Mouse (Mus musculus) inflammation-experienced regulatory T-cells (primary cell): ENCODE measurements around the gene Actr10. TPM values are rescaled to one million over a fixed set of nuclear protein-coding genes. Genes with fewer than 3 reads are reported as not detected.

Source experiments
- polyA plus RNA-seq, 2 experiments: library from polyadenylated mRNA; unstranded; fragments of 100-300 nt; shearing (Covaris generic); gene quantifications; one replicate each; pipeline ENCODE4 v1.2.1; 2017

Gene Actr10
- 100 to 1,000 TPM; 283 to 315 TPM for polyA plus RNA-seq

GRCm38 (mm10) chr12:70937571-70938384 lies at the start of gene Actr10:
Gene Actr10 (plus strand): TSS chr12:70937857.

GRCm38 (mm10) chr12:70974441-70975266 lies 37.0 kb downstream of the Actr10 start, which contains the start of gene Psma3:
Gene Psma3 (plus strand): TSS chr12:70974621.

Other genes starting within 250 kb of the Actr10 start
- gene Frmd6, start 112.3 kb upstream of the Actr10 start, polyA plus RNA-seq = 10 to 100 TPM; 17.2 to 32.7 TPM
- 100 to 1,000 TPM; 348 to 351 TPM for gene Psma3, start 36.8 kb downstream of the Actr10 start, polyA plus RNA-seq
- 100 to 1,000 TPM; 145 to 153 TPM for gene Arid4a, start 78.1 kb downstream of the Actr10 start, polyA plus RNA-seq
- under 1 TPM; 0.70 to 0.72 TPM for gene Tomm20l, start 173.6 kb downstream of the Actr10 start, polyA plus RNA-seq
- 10 to 100 TPM; 41.3 to 64.3 TPM for gene Timm9, start 198.8 kb downstream of the Actr10 start, polyA plus RNA-seq
- gene 2700049A03Rik, start 199.0 kb downstream of the Actr10 start, polyA plus RNA-seq = 10 to 100 TPM; 10.2 to 11.7 TPM